Mouse (Mus musculus) hindbrain, embryonic 13.5 days (tissue): ENCODE results near the gene Sorcs1. TPM values are rescaled to one million over a fixed set of nuclear protein-coding genes. Genes with fewer than 3 reads are reported as not detected.

Source experiments
- ATAC-seq: fragments of 200-750 bp; cut with Nextera tagmentation; 2 replicates; pipeline ENCODE4 v1.8.0; 2017; ENCODE audit warnings: moderate TSS enrichment; ENCODE audit not compliant: low FRiP score
- H3K27ac ChIP-seq: fragments of 300-500 bp; sonication (generic); 2 replicates; pipeline ENCODE4 v1.5.1; 2015; ENCODE audit warnings: inconsistent platforms, mild to moderate bottlenecking, moderate library complexity
- H3K27me3 ChIP-seq: fragments of 300-500 bp; sonication (generic); 2 replicates; pipeline ENCODE4 v1.6.1; 2015; ENCODE audit warnings: mild to moderate bottlenecking, inconsistent platforms
- H3K36me3 ChIP-seq: fragments of 300-500 bp; sonication (generic); 2 replicates; pipeline ENCODE4 v1.6.1; 2015; ENCODE audit warnings: mild to moderate bottlenecking, inconsistent platforms
- H3K4me1 ChIP-seq: fragments of 300-500 bp; sonication (generic); replicated peaks from 2 replicates; pipeline ENCODE4 v1.6.1; 2015; ENCODE audit warnings: inconsistent platforms
- H3K4me2 ChIP-seq: fragments of 300-500 bp; sonication (generic); 2 replicates; pipeline ENCODE4 v1.6.1; 2015; ENCODE audit warnings: inconsistent platforms, mild to moderate bottlenecking, moderate library complexity
- H3K4me3 ChIP-seq: fragments of 300-500 bp; sonication (generic); 2 replicates; pipeline ENCODE4 v1.5.1; 2015; ENCODE audit warnings: mild to moderate bottlenecking, inconsistent platforms
- H3K9ac ChIP-seq: fragments of 300-500 bp; sonication (generic); 2 replicates; pipeline ENCODE4 v1.6.1; 2015; ENCODE audit warnings: mild to moderate bottlenecking, inconsistent platforms
- H3K9me3 ChIP-seq: fragments of 300-500 bp; sonication (generic); 2 replicates; pipeline ENCODE4 v1.6.1; 2016; ENCODE audit warnings: inconsistent platforms
- WGBS: fragments of 180-500 bp; shearing (Covaris S2); methylation state at CpG from one replicate; pipeline ENCODE4 v1.1.7; 2015; 5-methylcytosine and 5-hydroxymethylcytosine counted together
- polyA plus RNA-seq: library from polyadenylated mRNA; unstranded; fragments of >200 nt; fragmentation: Nextera tagmentation; extraction: Ambion mirVana; gene quantifications from 2 replicates; pipeline ENCODE4 v1.2.1, GENCODE M21; 2015

Sorcs1 gene
- polyA plus RNA-seq, 1 experiment from 2014 or later, result 11.6 TPM

DNA sequence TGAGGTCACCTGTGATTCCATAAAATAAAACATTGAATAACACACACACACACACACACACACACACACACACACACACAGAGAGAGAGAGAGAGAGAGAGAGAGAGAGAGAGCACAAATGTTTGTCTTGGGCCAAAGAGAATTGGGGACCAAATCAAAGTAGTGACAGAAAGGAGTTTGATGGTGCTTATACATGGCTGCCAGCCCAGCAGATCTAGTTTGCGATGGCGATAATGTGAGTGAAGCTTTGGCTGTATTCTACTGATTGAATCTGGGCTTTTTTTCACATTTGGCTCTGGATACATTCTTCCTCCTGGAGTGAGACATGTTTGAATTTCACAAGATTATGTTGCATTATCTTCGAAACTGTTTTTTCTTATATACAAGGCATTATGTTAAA lies 209.9 kb downstream of the Sorcs1 start:
- ATAC-seq, result no peak
- Histone ChIP-seq H3K36me3 (no peaks in the 10 kb centered on the region), H3K9me3 (no peaks in the 10 kb centered on the region), H3K9ac (no peak overlapping the region), H3K4me3 (no peak overlapping the region), H3K27me3 (no peaks in the 10 kb centered on the region), H3K4me2 (no peak overlapping the region), H3K4me1 (no peaks in the 10 kb centered on the region), H3K27ac (no peak overlapping the region)
- 95% methylated on average over 3 of the region's 3 CpGs for WGBS

- Histone ChIP-seq H3K36me3 (no peaks in the 10 kb centered on the region), H3K4me3 (no peak overlapping the region), H3K27ac (no peak overlapping the region), H3K4me1 (no peaks in the 10 kb centered on the region), H3K9ac (no peak overlapping the region), H3K27me3 (no peaks in the 10 kb centered on the region), H3K4me2 (no peak overlapping the region), H3K9me3 (no peaks in the 10 kb centered on the region)
- 84% methylated on average over 6 of the region's 6 CpGs for WGBS
- no peak for ATAC-seq
Observed at GRCm38 (mm10) chr19:50464811-50465210, 213.6 kb downstream of the Sorcs1 start.

DNA sequence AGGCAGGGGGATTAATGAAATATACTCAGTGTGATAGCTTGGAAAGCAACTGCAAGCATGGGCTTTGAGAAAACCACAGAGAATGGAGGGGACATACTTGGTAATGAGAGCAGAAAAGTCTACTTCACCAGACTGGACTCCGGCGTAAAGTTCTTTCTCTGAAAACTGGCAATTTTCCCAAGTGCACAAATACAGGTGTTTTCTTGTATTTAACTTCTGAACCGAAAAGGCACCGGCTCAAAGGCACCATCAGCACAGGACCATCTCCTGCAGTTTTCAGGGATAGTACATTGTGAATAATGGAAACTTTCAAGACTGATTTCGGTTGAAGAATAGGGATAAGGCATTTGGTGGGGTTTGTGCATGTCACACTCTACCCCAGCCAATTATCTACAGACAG lies 219.9 kb downstream of the Sorcs1 start:
- H3K4me2 ChIP-seq, result no peak overlapping the region
- no peak for ATAC-seq
- WGBS, result 91% methylated on average over 5 of the region's 5 CpGs
- no peak overlapping the region for H3K27ac ChIP-seq
- no peaks in the 10 kb centered on the region for H3K36me3 ChIP-seq
- no peak overlapping the region for H3K9ac ChIP-seq
- no peaks in the 10 kb centered on the region for H3K9me3 ChIP-seq
- H3K4me1 ChIP-seq, result peaks cover 23% of the 10 kb centered on the region
- no peaks in the 10 kb centered on the region for H3K27me3 ChIP-seq
- no peak overlapping the region for H3K4me3 ChIP-seq

GRCm38 (mm10) chr19:50457275-50457892 lies 221.1 kb downstream of the Sorcs1 start:
- H3K27me3 ChIP-seq, result no peaks in the 10 kb centered on the region
- H3K9ac ChIP-seq, result no peak overlapping the region
- ATAC-seq, result peak; percentile 72
- H3K4me1 ChIP-seq, result peaks cover 23% of the 10 kb centered on the region
- H3K27ac ChIP-seq, result no peak overlapping the region
- H3K4me2 ChIP-seq, result no peak overlapping the region
- no peaks in the 10 kb centered on the region for H3K36me3 ChIP-seq
- H3K4me3 ChIP-seq, result no peak overlapping the region
- 24% methylated on average over 5 of the region's 5 CpGs for WGBS
- no peaks in the 10 kb centered on the region for H3K9me3 ChIP-seq

- 5% methylated on average over 4 of the region's 4 CpGs for WGBS
- no peak for ATAC-seq
- Histone ChIP-seq H3K4me3 (no peak overlapping the region), H3K36me3 (no peaks in the 10 kb centered on the region), H3K4me1 (peaks cover 40% of the 10 kb centered on the region), H3K9ac (no peak overlapping the region), H3K27ac (0 out of 2 replicates have a peak overlapping the region, but pooled peaks have one; percentile 64), H3K4me2 (peak overlapping the region; percentile 52), H3K9me3 (no peaks in the 10 kb centered on the region), H3K27me3 (no peaks in the 10 kb centered on the region)
Observed at GRCm38 (mm10) chr19:50441099-50441498, 237.3 kb downstream of the Sorcs1 start.

DNA sequence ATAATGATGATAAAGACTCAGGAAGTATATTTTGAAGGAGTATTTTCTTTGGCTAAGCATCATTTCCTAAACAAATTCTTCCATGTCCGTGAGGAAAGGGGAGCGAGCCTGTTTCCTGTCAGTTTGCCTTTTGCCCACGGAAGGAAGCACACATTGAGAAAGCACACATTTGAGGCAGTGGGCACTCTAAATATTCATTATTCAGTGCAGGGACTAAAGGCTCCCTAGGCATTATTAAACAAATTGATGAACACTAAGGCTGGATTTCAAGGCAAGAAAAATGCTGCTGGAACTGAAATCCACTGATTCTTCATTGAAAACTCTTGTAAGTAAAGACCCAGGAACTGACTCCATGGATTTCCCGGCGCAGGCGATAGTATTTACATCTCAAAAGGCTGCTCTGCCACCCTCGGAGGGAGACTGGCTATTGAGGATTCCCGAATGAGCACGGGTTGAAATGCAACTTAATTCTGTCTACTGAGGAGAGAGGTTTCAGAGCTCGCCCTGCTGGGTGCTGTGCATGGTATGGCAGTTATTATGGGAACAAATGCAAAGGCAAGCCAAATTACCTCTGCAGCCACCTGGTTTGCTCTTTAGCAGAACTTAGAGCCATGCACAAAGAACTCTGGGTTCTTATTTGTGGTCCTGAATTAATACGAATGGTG lies 238.1 kb downstream of the Sorcs1 start:
- Histone ChIP-seq H3K4me3 (peak overlapping the region; percentile 21; the same call in 1 of the 2 replicates), H3K9ac (no peak overlapping the region), H3K27me3 (no peaks in the 10 kb centered on the region), H3K36me3 (no peaks in the 10 kb centered on the region), H3K9me3 (no peaks in the 10 kb centered on the region), H3K4me1 (peaks cover 40% of the 10 kb centered on the region), H3K27ac (peak overlapping the region; percentile 64), H3K4me2 (peak overlapping the region; percentile 52)
- WGBS, result 1% methylated on average over 11 of the region's 11 CpGs
- ATAC-seq, result peak; percentile 47

GRCm38 (mm10) chr19:50439464-50439881 lies 239.0 kb downstream of the Sorcs1 start:
- no peak overlapping the region for H3K9ac ChIP-seq
- no peaks in the 10 kb centered on the region for H3K36me3 ChIP-seq
- H3K27ac ChIP-seq, result peak overlapping the region; percentile 45

GRCm38 (mm10) chr19:50422928-50423327 lies 255.5 kb downstream of the Sorcs1 start:
- Histone ChIP-seq H3K4me2 (no peak overlapping the region), H3K4me3 (no peak overlapping the region), H3K27ac (no peak overlapping the region), H3K36me3 (no peaks in the 10 kb centered on the region), H3K9ac (no peak overlapping the region), H3K4me1 (no peaks in the 10 kb centered on the region; the same call in 1 of the 2 replicates), H3K9me3 (no peaks in the 10 kb centered on the region), H3K27me3 (no peaks in the 10 kb centered on the region)
- WGBS, result 81% methylated on average over 1 of the region's 1 CpGs
- no peak for ATAC-seq

More at GRCm38 (mm10) chr19:50439464-50439881, 239.0 kb downstream of the Sorcs1 start:
- Histone ChIP-seq H3K4me1 (peaks cover 40% of the 10 kb centered on the region), H3K27me3 (no peaks in the 10 kb centered on the region), H3K4me2 (no peak overlapping the region), H3K4me3 (no peak overlapping the region), H3K9me3 (no peaks in the 10 kb centered on the region)
- 8% methylated on average over 3 of the region's 3 CpGs for WGBS
- no peak for ATAC-seq

GRCm38 (mm10) chr19:50418962-50419720 lies 259.3 kb downstream of the Sorcs1 start:
- H3K9ac ChIP-seq, result no peak overlapping the region
- no peak overlapping the region for H3K4me3 ChIP-seq
- H3K9me3 ChIP-seq, result no peaks in the 10 kb centered on the region
- H3K4me2 ChIP-seq, result no peak overlapping the region
- no peaks in the 10 kb centered on the region for H3K4me1 ChIP-seq
- H3K27ac ChIP-seq, result no peak overlapping the region
- H3K27me3 ChIP-seq, result no peaks in the 10 kb centered on the region
- no peak for ATAC-seq
- no peaks in the 10 kb centered on the region for H3K36me3 ChIP-seq
- WGBS, result 55% methylated on average over 14 of the region's 14 CpGs

DNA sequence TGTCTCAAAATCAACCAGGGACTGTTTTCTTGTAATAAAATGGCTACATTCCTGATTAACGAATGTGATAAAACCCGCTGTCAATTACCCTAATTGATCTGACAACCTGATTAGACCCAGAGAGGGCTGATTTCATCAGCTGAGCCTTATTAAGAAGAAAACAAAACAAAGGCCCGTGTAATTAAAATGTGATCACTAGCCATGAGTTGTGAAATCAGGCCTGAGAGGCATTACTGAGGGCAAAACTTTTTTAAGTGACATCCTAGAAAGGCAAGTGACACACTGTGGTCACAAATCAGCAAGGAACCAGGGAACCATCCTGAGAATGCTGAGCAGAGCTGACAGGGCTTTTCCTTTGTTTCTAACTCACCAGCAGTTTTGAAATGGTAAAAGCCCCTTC lies 267.9 kb downstream of the Sorcs1 start:
- 79% methylated on average over 3 of the region's 3 CpGs for WGBS
- H3K27ac ChIP-seq, result no peak overlapping the region

DNA sequence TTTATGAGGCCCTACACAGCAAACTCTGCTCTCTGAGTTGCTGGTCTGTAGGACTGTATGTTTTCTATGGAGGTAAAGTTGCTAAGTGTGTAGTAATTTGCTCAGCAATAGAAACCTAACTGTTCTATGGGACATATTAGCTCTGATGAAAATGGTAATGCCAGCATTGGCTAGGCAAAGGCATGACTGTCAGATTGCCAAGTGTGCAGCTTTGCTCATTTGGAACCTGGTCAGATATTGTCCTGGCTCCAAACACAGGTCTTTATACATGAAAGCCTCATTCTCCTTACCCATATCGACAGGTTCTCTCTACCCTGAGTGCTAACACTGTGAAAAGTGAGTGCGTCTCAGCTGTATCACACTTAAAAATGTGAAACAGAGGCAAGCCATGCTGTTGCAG lies 280.1 kb downstream of the Sorcs1 start:
- 90% methylated on average over 2 of the region's 2 CpGs for WGBS
- Histone ChIP-seq H3K4me2 (no peak overlapping the region), H3K9ac (no peak overlapping the region), H3K4me3 (no peak overlapping the region), H3K27me3 (no peaks in the 10 kb centered on the region), H3K4me1 (no peaks in the 10 kb centered on the region), H3K9me3 (no peaks in the 10 kb centered on the region), H3K27ac (no peak overlapping the region), H3K36me3 (no peaks in the 10 kb centered on the region)
- ATAC-seq, result no peak

More for the DNA sequence above, 267.9 kb downstream of the Sorcs1 start:
- Histone ChIP-seq H3K27me3 (no peaks in the 10 kb centered on the region), H3K4me3 (no peak overlapping the region), H3K4me2 (no peak overlapping the region), H3K9ac (no peak overlapping the region), H3K9me3 (no peaks in the 10 kb centered on the region), H3K36me3 (no peaks in the 10 kb centered on the region), H3K4me1 (no peaks in the 10 kb centered on the region)
- ATAC-seq, result no peak

DNA sequence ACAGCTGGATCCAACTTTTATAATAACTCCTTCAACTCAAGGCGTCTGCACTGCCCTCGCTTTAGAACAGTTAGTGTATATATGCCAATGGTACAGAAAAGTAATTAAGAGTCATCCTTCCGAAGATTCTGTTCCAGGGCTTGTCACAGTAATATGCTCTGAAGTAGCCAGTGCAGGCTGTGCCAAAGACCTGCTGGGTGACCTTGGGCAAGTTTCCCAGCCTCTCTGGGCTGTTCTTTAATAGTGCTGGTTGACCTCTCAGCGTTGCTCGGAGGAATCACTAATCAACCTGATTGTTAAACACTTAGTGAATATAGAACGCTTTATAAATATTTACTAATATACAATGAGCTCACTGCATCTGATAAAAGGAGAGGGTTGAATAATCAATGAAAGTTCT lies 282.7 kb downstream of the Sorcs1 start:
- Histone ChIP-seq H3K9ac (no peak overlapping the region), H3K27me3 (no peaks in the 10 kb centered on the region), H3K36me3 (no peaks in the 10 kb centered on the region), H3K9me3 (no peaks in the 10 kb centered on the region), H3K4me3 (no peak overlapping the region), H3K4me1 (no peaks in the 10 kb centered on the region), H3K27ac (no peak overlapping the region), H3K4me2 (no peak overlapping the region)
- ATAC-seq, result no peak
- 89% methylated on average over 6 of the region's 6 CpGs for whole genome bisulfite sequencing
